Mouse (Mus musculus) central nervous system, embryonic 14 days (tissue): ENCODE data around the gene Gm10486. TPM values are rescaled to one million over a fixed set of nuclear protein-coding genes. Genes with fewer than 3 reads are reported as not detected.

ENCODE experiments used
- polyA plus RNA-seq: library from polyadenylated mRNA; depleted of rRNA; stranded (reverse); fragments of >200 nt; gene quantifications from 2 replicates; pipeline ENCODE4 v1.2.3, GENCODE M21; 2012; rRNA removed

The Gm10486 gene
- not detected in 2 replicates for polyA plus RNA-seq

GRCm38 (mm10) chrX:35067084-35067483, at the start of gene Gm10486:
Gene Gm10486 (plus strand): TSS chrX:35067384.

